Mouse (Mus musculus): ENCODE data around the gene 1700016C15Rik.

Gene 1700016C15Rik

DNA sequence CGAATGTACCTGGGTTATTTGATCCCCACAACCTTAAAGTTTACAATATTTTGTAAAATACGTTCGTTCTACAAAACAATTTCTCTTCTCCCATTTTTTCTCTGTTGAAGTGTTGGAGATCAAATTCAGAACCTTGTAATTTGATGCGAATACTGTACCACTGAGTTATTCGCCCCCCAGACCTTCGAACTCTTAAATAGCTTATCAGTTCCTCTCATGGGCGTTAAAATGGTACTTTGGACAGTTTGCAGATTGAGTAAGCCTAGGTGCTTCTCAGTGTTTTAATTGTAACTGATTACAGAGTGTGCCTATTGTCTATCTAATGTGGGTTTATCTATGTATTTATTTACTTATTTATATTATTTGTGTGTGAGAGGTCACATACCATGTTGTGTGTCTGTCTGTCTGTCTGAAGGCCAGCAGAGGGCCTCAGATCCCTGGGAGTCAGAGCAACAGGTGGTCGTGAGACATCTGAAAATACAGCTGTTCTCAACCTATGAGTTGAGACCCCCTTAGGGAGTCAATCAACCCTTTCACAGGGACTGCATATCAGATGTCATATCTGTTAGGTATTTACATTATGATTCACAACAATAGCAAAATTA is 67.6 kb downstream of the 1700016C15Rik start:
- peak; percentile 18 for DNase-seq
